19 mouse cellular contexts compared by ENCODE assay signal in genomic region chr15:3984876-3985275, GRCm38 (mm10).
"Had no signal": no experiment of that assay in that cellular context is flagged by ENCODE, and none has a peak within 500 bp of the region (broad histone marks: within the 10 kb centered on the region; RNA-seq: fewer than 3 reads in every experiment).

No protein-coding gene starts in this region.

- H3K27me3 ChIP-seq: kidney, embryonic 15.5 days; limb, embryonic 12.5 days; limb, embryonic 15.5 days; midbrain, embryonic 12.5 days; midbrain, embryonic 15.5 days; neural tube, embryonic 12.5 days had no signal

- H3K4me1 ChIP-seq: kidney, embryonic 15.5 days; limb, embryonic 12.5 days; limb, embryonic 15.5 days; midbrain, embryonic 12.5 days; midbrain, embryonic 15.5 days; neural tube, embryonic 12.5 days had no signal

- H3K4me2 ChIP-seq: kidney, embryonic 15.5 days; limb, embryonic 12.5 days; limb, embryonic 15.5 days; liver, embryonic 11.5 days; lung, embryonic 14.5 days; midbrain, embryonic 12.5 days; midbrain, embryonic 15.5 days; neural tube, embryonic 12.5 days had no signal

- H3K9me3 ChIP-seq: kidney, embryonic 15.5 days; limb, embryonic 12.5 days; limb, embryonic 15.5 days; midbrain, embryonic 12.5 days; midbrain, embryonic 15.5 days; neural tube, embryonic 12.5 days had no signal

- DNase-seq: kidney, postnatal 10 days; kidney, postnatal 36 days; left cerebral cortex, postnatal 4 days; liver, postnatal 0 days; lung, embryonic 14.5 days; right cerebral cortex, postnatal 4 days; thymus, adult 2 months; thymus, postnatal 14 days had no signal

- H3K27ac ChIP-seq: kidney, embryonic 15.5 days; limb, embryonic 12.5 days; limb, embryonic 15.5 days; liver, embryonic 14.5 days; macrophage; midbrain, embryonic 12.5 days; midbrain, embryonic 15.5 days; neural tube, embryonic 12.5 days; stomach, postnatal 0 days had no signal

- H3K9ac ChIP-seq: kidney, embryonic 15.5 days; limb, embryonic 12.5 days; limb, embryonic 15.5 days; liver, embryonic 14.5 days; liver, postnatal 0 days; lung, embryonic 14.5 days; midbrain, embryonic 12.5 days; midbrain, embryonic 15.5 days; neural tube, embryonic 12.5 days had no signal

- ATAC-seq: liver, postnatal 0 days; lung, postnatal 0 days; midbrain, embryonic 15.5 days had no signal

- H3K4me3 ChIP-seq: kidney, embryonic 15.5 days; limb, embryonic 12.5 days; limb, embryonic 15.5 days; midbrain, embryonic 12.5 days; midbrain, embryonic 15.5 days; neural tube, embryonic 12.5 days had no signal
